Mouse (Mus musculus) 3T3-L1 (cell line): ENCODE data around the gene Tas2r143.

ENCODE experiments used
- DNase-seq: peaks from one replicate; pipeline ENCODE4 v3.0.0-alpha.2; 2015; ENCODE audit warnings: low read depth, low spot score

Gene Tas2r143

GRCm38 (mm10) chr6:42397041-42397657 lies 2.9 kb upstream of the Tas2r143 start:
- peak; percentile 65 for DNase-seq

DNA sequence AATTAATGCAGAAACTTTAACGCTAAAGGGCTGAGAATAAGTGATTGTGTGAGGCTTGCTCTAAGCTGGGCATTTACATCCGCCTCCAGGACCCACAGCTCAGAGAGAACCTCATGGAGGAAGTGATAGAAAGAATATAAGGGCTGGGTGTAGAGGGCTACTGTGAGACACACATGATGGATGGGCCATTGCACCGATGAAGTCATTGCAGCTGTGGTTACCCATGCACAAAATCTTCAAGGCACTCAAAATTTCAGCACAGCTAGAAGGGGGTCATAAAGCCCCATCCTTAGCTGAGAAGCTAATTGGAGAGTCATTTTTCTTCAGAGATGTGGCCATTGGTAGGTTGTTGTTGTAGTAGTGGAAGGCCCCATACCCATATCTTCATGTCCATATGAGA lies 1.8 kb upstream of the Tas2r143 start:
- no peak for DNase-seq

DNA sequence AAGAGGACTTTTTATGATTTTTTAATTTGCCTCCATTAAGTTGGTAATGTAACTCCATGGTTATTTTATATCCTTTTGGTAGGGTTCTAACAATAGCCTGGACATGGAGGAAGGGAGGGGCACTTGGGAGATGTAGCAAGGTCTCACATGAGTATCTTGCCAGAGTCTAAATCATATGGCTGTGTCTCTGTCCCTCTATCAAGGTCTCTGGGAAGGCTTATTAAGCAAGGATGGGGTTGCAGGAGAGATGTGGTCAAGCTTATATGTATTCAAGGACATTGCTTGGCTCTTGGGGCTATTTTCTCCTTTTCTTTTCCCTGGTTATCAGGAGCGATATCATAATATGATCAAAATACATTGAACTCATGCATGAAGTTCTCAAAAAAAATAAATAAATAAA lies 1.0 kb upstream of the Tas2r143 start:
- DNase-seq, result no peak

DNA sequence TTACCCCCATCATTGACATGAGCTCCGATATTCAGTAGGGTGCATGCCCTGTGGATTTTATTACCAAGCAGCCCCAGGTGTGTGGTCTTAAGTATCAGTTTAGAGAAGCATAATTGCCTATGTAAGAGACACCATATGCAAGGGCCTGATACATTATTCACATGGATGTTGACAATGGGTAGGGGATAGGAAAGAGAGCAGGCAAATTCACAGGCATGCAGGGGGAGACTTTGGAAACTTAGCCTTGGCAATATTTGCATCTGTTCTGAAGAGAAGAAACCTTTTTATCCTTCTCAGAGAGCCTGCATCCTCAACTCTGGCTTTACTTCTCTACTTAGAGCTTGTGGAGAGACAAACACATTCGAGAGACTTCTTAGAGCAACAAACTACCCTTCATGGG lies 5.1 kb downstream of the Tas2r143 start, which contains the start of gene Tas2r135:
TSS of gene Tas2r135 (plus strand) at position 301 of the 400 bp plus-strand sequence.
- DNase-seq, result no peak

DNA sequence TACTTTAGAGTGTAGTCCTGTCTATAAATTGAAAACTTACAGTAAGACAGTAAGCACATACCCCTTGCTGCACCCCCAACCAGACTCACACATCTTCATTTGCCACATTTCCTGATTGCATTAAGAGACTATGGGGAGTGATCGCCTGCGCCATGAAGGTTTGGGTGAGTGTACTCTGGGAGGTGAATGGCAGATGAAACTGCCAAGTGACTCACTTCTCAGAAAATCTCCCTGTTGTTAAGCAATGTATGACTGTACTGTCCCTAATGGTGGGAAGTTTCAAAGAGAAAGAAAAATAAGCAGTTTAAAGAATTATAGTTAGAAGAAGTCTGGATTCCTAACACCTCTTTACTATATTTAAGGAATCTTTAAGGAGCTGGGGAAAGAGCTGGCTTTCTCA lies 19.4 kb downstream of the Tas2r143 start:
- DNase-seq, result peak; percentile 91

DNA sequence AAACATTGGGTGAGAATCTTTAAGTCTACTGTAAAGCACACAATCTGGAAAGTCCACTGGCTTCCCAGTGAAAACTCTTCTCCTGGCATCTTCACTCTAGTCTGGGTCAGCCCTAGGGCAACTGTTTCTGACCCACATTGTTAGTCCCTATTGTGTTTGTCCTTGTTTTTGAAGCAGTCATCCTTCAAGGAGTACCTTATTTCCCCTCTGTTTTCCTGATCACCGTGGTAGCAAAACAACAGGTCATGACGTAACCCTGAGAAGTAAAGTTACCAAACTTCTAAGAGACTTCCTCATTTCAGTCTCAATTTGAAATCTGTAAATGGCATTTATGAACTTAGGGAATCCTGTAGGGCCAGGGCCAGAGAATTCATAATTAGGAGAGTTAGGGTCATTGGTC lies 21.4 kb downstream of the Tas2r143 start:
- DNase-seq, result peak; percentile 40

DNA sequence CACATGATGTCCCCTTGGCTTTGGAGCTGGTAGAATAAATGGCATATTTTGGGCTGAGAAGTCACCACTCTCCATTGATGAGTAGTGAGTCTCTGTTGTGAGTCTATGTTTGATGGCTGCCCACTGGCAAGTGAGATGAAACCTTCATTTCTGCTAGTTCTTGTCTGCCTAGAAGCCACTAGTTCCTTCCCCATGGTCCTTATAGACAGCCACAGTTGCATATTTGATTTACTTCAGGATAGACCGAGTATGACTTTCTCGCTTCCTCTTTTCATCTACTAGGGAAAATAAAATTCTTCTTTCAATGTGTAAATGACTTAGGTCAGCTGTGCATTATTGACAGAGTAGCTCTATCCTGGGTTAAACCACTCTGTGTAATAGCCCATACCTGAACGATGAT lies 24.4 kb downstream of the Tas2r143 start:
- DNase-seq, result no peak

DNA sequence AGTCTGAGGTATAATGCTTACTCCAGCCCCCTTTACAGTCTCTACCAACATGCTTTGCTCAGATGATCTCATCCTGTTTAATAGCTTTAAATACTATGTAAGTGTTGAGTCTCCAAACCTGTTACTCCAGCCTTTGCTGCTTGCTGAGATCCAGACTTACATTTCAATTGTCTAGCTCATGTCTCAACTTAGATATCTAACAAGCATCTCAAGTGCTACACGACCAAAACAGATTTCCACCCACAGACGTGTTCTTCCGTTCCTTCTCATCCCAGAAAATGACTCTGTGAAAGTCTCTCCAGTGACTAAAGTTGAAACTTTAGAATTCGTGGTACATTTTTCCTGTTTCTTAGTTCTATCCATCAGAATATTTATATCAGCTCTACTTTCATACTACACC lies 26.3 kb downstream of the Tas2r143 start:
- DNase-seq, result no peak

DNA sequence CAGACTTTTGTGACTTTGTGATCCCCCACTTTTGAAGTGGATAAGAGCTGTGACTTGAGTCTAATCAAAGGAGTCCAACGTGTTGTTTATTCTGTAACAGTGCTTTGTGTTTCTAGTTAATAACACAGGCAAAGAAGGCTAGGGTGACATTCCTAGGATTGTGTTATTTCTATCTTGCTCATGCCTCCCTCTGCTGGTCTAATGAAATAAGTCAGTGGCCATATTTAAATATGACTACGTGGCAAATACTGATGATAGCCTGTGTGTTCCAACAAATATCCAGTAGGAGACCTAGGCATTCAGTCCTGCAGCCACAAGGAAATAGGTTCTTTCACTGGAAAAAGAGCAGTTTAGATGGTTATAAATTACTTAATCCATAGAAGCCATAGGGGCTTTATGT lies 33.5 kb downstream of the Tas2r143 start:
- DNase-seq, result peak; percentile 84

GRCm38 (mm10) chr6:42434446-42434845 lies 34.4 kb downstream of the Tas2r143 start, which contains the start of gene Tas2r126:
Gene Tas2r126, plus strand, starts transcription at chr6:42434535.
- DNase-seq, result no peak

DNA sequence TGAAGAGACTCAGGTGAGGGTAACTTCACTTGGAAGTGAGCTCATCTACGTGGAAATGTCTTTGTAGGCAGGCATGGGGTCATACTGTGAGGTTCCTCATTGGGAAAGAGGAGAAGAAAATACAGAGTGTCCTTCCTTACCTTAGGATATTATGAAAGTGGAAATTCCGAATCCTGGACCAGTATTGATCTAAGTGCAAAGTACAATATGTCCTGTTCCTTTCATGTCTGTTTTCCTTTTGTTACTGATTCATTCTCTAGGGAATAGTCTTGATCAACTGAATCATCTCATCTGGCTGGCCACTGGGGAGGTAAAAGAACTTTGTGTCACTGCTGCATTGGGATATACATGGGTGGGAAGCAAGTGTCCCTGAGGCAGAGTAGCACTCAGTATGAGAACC lies 35.5 kb downstream of the Tas2r143 start:
- no peak for DNase-seq

DNA sequence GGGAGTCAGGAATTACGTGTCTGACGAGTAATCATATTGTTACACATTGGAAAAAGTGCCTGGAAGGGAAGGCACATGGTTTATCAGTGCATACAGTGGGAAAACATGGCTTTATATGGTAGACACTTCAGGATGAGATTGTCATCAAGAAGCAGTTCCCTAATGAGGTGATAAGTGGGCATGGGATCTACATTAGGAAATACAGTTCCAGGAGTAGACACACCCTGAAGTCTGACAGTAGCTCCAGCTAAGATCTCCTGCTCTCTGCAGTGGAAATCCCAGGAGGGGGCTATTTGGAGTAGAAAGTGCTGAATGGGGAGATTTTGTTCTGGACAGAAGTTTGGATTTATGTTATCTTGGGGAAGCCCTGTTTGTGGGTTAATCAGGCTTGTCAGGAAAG lies 41.4 kb downstream of the Tas2r143 start:
- DNase-seq, result peak; percentile 21

GRCm38 (mm10) chr6:42444491-42444890 lies 44.5 kb downstream of the Tas2r143 start:
- peak; percentile 64 for DNase-seq

- no peak for DNase-seq
Observed at GRCm38 (mm10) chr6:42447381-42447780, 47.3 kb downstream of the Tas2r143 start.
